8 mouse cellular contexts compared by ENCODE assay signal in genomic region chr1:152168284-152168683, GRCm38 (mm10).
DNase-seq lines count a peak whose midpoint lies in the region; ATAC-seq and TF ChIP-seq lines count a peak whose summit lies in the region.

No protein-coding gene starts in this region.

- H3K4me1 ChIP-seq in lung, embryonic 14.5 days (ENCODE audit: insufficient read depth), result 0 out of 2 replicates have a peak, but pooled peaks cover 4% of the 10 kb centered on the region
- no peaks in the 10 kb centered on the region for H3K4me1 ChIP-seq in lung, adult 2 months (ENCODE audit: control insufficient read depth, insufficient read depth, low read length)
- H3K4me1 ChIP-seq in liver, postnatal 0 days (ENCODE audit: insufficient read depth), result no peaks in the 10 kb centered on the region

- no peak overlapping the region for H3K4me3 ChIP-seq in lung, embryonic 14.5 days (ENCODE audit: low read depth, low read length)
- H3K4me3 ChIP-seq in lung, adult 2 months (replicated peaks; ENCODE audit: extremely low read depth, low read depth, low read length), result no peak overlapping the region
- no peak overlapping the region for H3K4me3 ChIP-seq in liver, postnatal 0 days (ENCODE audit: low read depth, low read length)

- no peaks in the 10 kb centered on the region for H3K36me3 ChIP-seq in lung, embryonic 14.5 days (ENCODE audit: insufficient read depth)
- no peaks in the 10 kb centered on the region for H3K36me3 ChIP-seq in liver, postnatal 0 days (replicated peaks; ENCODE audit: insufficient read depth, low read length)

- no peak; the same call in none of the 2 replicates for TF ChIP-seq EP300 in liver, postnatal 0 days (IDR thresholded peaks at IDR 0.05; ENCODE audit: low read depth)

- no peak overlapping the region for H3K4me2 ChIP-seq in lung, embryonic 14.5 days
- no peak overlapping the region for H3K4me2 ChIP-seq in liver, postnatal 0 days (ENCODE audit: low read depth, low read length)

- no peak overlapping the region for H3K9ac ChIP-seq in lung, embryonic 14.5 days
- H3K9ac ChIP-seq in liver, postnatal 0 days (replicated peaks), result no peak overlapping the region

- H3K27ac ChIP-seq in lung, embryonic 14.5 days (ENCODE audit: low read depth), result no peak overlapping the region
- H3K27ac ChIP-seq in liver, postnatal 0 days (ENCODE audit: low read depth), result no peak overlapping the region

- no peaks in the 10 kb centered on the region for H3K27me3 ChIP-seq in lung, embryonic 14.5 days (ENCODE audit: insufficient read depth, low read length)
- no peaks in the 10 kb centered on the region for H3K27me3 ChIP-seq in liver, postnatal 0 days (ENCODE audit: insufficient read depth, low read length)

- DNase-seq in lung, embryonic 14.5 days, result peak; percentile 49
- no peak for DNase-seq in lung, adult 2 months
- DNase-seq in cerebellum, adult 11-12 months, result peak; percentile 59
- peak; percentile 78 for DNase-seq in heart, adult 8-10 months (ENCODE audit: low spot score)
- peak; percentile 26 for DNase-seq in liver, postnatal 0 days
- no peak for DNase-seq in embryo, embryonic 10 days (ENCODE audit: low spot score)
- no peak for DNase-seq in urinary bladder, postnatal 36 days (ENCODE audit: low spot score in 2 of 2)
- DNase-seq in spleen, postnatal 4 days (ENCODE audit: low spot score in 2 of 2), result no peak

- no peaks in the 10 kb centered on the region for H3K9me3 ChIP-seq in lung, embryonic 14.5 days (ENCODE audit: low read depth, low read length)
- no peaks in the 10 kb centered on the region for H3K9me3 ChIP-seq in liver, postnatal 0 days (ENCODE audit: low read length)

- TF ChIP-seq POLR2A in lung, adult 2 months (IDR thresholded peaks at IDR 0.05; ENCODE audit: borderline replicate concordance, extremely low read depth, low read depth, low read length), result no peak

- no peak for TF ChIP-seq CTCF in lung, embryonic 14.5 days (IDR thresholded peaks at IDR 0.05; ENCODE audit: low read depth)
- TF ChIP-seq CTCF in lung, adult 2 months (IDR thresholded peaks at IDR 0.05; ENCODE audit: insufficient read depth, low read length), result no peak
- TF ChIP-seq CTCF in liver, postnatal 0 days (IDR thresholded peaks at IDR 0.05; ENCODE audit: low read depth), result no peak

- WGBS in lung, embryonic 14.5 days, result 51% methylated on average over 4 of the region's 4 CpGs
- WGBS in lung, adult 2 months, result 57% methylated on average over 4 of the region's 4 CpGs
- 56% methylated on average over 4 of the region's 4 CpGs for WGBS in liver, postnatal 0 days (ENCODE audit: insufficient replicate concordance)

- ATAC-seq in lung, embryonic 14.5 days (ENCODE audit: insufficient read depth), result no peak; the same call in 1 of the 2 replicates
- peak; percentile 50 for ATAC-seq in liver, postnatal 0 days

Comparison
In these comparisons a context has a peak if more than half of its experiments do, and no peak if none do; other contexts are left out.
1. DNase-seq: peak in lung, embryonic 14.5 days (single experiment), cerebellum, adult 11-12 months (single experiment), heart, adult 8-10 months (single experiment) and liver, postnatal 0 days (single experiment); none in lung, adult 2 months (single experiment), embryo, embryonic 10 days (single experiment), urinary bladder, postnatal 36 days (0 of 2) and spleen, postnatal 4 days (0 of 2).